Mouse (Mus musculus): ENCODE data around the gene Hmmr. TPM values are rescaled to one million over a fixed set of nuclear protein-coding genes. Genes with fewer than 3 reads are reported as not detected.

Gene Hmmr
- 1.1 and 2.0 TPM in 2 replicates for polyA plus RNA-seq (2012)

DNA sequence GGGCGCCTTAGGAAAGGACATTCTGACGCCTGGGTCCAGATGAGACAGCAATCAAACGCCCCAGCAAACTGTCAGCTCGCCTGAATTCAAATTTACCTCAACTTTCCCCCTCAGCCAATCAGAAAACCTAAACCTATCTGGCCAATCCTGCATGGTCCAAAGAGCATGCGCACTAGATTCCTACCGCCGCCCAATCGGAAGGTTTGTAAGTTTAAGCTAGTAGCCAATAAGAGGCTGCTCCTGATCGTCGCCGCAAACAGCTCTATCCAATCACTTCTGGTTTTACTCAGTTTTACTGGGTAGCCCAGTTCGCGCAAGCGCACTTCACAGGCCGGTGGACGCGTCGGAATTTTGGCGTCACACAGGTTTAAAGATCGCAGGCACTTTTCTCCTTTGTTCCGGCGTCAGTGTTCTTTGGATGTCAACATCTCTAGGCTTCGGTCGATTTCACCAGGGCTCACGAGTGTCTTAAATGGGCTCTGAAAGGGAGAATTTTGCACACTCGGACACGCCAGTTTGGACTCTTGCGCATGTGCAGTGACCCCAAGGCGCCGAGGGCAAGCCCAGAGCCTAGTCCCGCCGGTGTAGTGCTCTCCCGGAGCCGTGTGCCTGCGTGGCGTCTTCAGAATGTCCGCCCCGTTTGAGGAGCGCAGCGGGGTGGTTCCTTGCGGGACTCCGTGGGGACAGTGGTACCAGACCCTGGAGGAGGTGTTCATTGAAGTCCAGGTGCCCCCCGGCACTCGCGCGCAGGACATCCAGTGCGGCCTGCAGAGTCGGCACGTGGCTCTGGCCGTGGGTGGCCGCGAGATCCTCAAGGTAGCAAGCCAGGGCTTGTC, at the start of gene Hmmr, which contains the start of gene Nudcd2:
Gene Hmmr, minus strand, starts transcription at position 84 of the 836 bp plus-strand sequence.
Gene Nudcd2, plus strand, starts transcription at position 329 of the 836 bp plus-strand sequence.
- no peak for TF ChIP-seq GATA1 (IDR thresholded peaks at IDR 0.05; ENCODE audit: low read length)

DNA sequence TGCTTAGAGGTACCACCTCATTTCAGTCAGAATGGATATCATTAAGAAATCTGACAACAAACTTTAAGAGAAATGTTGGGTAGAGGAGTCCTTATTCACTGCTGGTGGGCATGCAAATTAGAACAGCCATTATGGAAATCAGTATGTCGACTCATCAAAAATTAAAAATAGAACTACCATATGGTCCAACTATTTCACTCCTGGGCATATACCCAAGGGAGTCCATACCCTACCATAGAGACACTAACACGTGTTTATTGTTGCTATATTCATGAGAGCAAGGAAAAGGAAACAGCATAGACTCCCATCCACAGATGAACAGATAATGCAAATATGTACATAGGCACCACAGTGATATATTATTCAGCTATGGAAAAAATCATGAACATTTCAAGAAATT, 48.6 kb upstream of the Hmmr start:
- TF ChIP-seq GATA1 (IDR thresholded peaks at IDR 0.05; ENCODE audit: low read length), result no peak

DNA sequence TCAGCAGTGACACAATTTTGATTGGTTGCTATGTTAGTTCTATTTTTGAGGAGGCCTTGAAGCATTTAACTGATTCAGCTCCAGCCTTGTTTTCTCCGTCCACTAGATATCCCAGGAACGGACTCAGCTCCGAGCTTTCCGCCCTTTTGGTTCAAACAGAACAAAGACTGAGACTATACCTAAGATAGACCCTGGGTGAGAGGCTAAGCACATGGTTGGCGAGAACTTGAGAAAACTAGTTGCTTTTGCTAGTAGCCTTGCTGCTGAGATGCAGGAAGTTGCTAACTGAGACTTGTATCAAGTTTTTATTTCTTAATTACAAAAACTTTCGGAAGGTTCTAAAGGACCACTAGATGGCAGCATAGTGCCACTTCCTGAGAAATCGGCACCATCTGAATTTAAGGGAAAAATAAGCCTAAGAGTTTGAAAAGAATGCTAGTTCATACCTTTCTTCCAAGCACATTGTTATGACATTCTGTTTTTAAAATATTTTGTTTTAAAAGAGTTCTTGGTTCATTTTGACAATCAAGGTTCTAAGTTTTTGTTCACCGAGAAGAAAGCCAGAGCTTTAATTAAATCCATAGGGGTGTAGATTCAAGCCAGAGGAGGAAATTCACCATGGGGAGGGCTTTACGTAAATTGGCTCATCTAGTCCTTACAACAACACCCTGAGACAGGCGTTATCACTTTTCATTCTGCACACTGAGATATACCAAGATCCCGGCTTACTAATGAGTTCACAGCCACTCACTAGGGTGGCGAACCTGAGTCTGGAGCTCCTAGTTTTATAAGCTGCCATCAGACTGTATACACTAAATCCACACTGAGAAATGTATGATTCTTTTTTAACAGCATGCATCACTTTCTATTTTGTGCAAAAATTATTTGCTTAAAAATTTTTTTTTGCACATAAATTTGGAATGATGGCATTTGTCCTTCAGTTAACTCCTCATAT, 42.4 kb upstream of the Hmmr start:
- no peak for TF ChIP-seq GATA1 (IDR thresholded peaks at IDR 0.05; ENCODE audit: low read length)

DNA sequence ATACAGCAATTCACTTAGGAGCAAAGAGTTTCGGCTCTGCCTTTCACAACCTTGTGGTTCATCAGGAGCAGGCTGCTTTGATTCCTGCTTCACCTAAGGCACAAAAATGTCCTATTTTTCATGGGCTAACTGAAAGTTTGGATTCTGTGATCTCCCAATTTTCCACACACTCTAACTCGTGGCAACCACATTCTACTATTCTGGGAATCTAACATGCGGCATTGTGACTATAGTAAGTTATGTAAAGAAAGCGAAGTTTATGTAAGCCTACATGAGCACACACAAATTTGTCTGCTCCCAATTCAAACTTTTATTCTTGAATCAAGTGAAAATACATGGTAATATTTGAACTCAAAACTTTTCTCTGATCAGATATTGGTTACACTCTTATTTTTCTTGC, 31.5 kb upstream of the Hmmr start:
- no peak for TF ChIP-seq GATA1 (IDR thresholded peaks at IDR 0.05; ENCODE audit: low read length)

DNA sequence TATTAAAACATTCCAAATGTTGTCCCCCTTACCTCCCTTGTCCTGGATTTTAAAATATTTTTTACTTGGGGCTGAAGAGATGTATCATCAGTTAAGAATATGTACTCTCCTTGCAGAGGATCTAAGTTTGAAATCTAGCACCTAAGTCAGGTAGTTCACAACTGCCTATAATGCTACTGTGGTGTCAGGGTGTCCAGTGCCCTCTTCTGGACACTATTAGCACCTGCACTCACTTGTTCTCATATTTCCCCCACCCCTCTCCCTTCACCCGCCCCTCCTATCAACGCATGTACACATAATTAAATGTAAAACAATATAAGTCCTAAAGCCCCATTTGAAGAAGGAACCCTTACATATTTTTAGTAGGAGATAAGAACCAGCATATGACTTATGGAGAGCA, 30.2 kb upstream of the Hmmr start:
- TF ChIP-seq GATA1 (IDR thresholded peaks at IDR 0.05; ENCODE audit: low read length), result no peak

DNA sequence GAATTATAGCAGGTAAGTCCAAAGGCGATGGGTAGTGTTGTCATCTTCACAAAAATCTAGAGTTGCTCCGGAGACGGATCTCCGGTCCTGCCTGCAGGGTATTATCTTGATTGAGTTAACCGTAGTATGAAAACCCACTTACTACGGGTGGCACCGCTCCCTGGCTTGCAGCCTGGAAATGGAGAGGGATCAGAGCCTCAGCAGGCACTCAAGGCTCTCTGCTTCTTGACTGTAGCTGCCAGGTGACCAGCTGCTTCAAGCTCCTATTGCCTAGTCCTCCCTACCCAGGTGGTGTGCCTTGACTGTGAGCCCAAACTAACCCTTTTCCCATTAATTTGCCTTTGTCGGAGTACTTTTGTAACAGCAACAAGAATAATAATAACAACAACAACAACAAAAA, 26.7 kb upstream of the Hmmr start:
- TF ChIP-seq GATA1 (IDR thresholded peaks at IDR 0.05; ENCODE audit: low read length), result no peak

DNA sequence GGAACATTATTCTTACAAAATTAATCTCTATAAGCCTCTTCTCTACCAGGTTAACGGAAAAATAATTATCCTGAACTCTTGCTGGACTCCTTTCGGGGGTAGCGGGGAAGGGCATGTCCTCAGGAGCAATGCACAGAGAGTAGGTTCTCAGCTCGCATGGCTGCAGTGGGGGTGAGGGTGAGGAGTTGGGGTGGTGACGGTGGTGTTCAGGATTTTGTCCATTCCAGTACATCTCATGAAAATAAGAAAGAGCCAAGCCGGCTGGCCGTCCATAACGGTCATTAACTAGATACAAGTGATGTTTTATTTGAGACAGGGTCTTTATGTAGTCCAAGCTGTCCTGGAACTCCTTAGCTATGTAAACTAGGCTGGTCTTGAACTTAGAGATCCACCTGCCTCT, 22.7 kb upstream of the Hmmr start:
- no peak for TF ChIP-seq GATA1 (IDR thresholded peaks at IDR 0.05; ENCODE audit: low read length)

DNA sequence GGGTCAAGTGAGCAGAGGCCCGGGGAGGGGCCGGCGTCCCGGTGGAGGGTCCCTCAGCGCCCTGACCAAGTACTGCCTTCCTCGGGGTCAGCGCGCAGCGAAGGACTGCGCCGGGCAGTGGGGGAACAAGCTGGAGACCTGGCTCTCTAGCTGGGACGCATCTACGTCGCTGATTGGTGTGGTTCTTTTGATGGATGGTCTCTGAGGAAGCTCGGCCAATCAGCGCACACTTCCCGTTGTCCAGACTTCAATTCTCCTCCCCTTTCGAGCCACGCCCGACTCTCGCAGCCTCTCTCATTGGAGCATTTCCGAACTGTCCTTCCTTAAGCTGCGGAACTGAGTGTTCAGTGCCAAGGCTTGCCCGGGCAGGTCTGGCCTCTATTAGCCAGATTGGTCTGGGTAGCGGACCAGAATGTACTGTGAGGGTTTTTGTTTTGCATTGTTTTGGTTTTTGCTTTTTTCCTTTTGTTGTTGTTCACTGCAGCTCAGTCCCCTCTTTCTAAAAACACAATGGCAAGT, 21.9 kb upstream of the Hmmr start, which contains the start of gene Ccng1:
Gene Ccng1, minus strand, starts transcription at position 203 of the 519 bp plus-strand sequence.
- no peak for TF ChIP-seq GATA1 (IDR thresholded peaks at IDR 0.05; ENCODE audit: low read length)

DNA sequence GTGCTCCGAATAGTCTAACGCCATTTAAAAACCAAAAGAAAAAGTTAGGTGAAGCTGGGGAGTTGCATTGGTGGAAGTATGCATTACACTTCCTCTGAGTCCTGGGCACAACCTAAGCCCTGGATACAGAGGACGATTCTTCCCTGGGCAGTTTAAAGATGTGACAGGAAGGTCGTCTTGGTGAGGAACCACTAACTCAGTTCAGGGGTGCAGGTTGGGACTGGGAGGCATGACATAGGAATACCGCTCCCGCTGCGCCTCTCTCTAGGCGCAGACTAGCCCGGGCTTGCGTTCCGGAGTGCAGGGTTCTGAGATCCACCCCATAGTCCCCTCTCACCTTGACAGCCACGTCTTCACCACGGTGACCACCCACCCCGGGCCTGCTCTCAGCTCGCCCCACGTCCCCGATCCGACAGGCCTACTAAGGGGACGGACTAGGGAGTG, 21.5 kb upstream of the Hmmr start:
- TF ChIP-seq GATA1 (IDR thresholded peaks at IDR 0.05; ENCODE audit: low read length), result no peak

DNA sequence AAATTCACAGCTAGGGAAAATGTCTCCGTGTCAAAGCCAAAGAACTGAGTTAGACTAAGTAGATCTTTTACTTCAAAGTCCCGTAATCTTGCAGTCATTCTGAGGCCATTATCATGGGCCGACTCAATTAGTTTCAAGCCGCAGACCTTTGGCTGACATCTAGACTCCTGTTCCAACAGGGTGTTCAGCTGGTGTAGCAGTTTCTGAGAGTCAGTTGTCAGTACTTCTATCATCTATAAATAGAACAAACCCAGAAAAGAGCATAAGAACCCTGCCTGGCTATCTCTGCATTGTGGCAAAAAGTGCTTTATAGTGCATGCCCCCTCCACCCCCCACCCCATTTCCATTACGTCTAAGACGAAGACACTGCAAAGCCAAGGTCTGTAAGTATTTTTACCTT, 20.6 kb upstream of the Hmmr start:
- no peak for TF ChIP-seq GATA1 (IDR thresholded peaks at IDR 0.05; ENCODE audit: low read length)

DNA sequence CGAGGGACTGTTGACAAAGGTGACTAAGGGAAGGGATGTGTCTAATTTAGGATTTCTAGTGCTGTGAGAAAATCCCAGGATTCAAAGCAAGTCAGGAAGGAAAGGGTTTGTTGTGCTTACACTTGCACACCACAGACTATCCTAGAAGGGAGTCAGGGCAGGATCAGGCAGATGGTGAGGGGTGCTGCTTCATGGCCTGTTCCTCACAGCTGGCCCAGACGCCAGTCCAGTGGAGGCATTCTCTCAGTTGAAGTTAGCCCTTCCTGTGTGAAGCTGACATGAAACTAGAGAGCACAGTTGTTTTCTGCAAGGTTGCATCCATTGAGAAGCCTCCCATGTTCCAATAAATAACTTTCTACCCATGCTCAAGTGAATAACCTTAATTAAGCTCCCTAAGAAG, 14.5 kb upstream of the Hmmr start:
- no peak for TF ChIP-seq GATA1 (IDR thresholded peaks at IDR 0.05; ENCODE audit: low read length)

DNA sequence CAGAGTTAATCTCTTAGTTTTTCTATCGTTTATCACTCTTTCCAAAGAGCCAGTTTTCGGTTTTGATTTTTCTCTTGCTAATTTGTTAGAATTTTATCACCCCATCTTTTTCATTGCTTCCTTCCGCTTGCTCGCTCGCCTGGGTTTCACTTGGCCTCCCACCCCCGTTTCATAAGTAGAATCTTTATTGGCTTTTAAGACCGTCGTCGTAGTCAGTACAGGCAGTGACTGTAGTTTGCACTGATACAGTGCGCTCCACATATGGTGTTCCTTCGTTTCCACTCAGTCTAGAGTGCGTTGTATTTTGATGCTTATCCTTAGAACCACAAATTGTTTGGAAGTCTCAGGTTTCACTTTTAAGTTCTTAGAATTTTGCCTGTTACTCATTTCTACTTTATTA, 13.1 kb upstream of the Hmmr start:
- no peak for TF ChIP-seq GATA1 (IDR thresholded peaks at IDR 0.05; ENCODE audit: low read length)

DNA sequence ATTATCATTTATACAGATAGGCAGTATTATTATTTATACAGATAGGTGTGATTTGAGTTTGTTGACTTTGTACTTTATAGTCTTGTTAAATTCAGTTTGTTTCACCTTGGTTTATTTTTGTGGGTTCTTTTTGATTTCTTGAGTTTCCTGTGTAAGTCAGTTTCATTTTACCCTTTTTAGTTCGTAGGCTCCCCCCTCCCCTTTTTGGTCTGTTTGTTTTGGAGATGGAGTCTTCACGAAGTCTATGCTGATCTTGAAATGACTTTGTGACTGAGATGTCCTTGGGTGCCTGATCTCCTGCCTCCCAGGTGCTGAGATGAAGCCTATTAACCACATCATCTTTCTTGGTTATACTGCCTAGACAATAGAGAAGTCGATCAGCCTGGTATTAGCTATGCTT, 11.1 kb upstream of the Hmmr start:
- TF ChIP-seq GATA1 (IDR thresholded peaks at IDR 0.05; ENCODE audit: low read length), result no peak

DNA sequence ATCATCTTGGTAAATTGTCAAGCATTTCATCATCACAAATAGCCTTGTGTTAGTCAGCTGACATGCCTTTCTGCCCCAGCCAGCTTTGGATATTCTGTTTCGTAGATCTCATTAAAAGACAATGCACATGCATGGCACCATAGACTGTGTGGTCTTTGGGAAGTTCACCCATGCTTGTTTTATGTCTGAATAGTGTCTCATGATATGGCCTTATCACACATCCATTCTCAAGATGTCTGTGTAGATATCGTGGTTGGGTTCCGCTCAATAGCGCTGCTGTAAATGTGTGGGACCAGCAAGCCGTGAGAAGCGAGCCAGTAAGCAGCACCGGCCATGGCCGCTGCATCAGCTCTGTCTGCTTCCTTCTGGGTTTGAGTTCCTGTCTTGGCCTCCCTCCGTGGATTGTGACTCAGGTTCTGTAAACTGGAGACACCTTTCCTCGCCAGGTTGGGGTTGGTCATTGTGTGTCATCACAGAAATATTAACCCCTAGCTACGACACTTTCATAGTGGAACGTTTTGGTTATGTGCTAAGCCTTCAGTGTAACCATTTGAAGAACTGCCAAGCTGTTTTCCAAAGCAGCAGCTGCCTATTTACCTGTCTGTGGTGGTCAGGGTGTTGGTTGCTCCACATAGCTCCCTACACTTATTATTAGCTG, 8.5 kb upstream of the Hmmr start:
- TF ChIP-seq GATA1 (IDR thresholded peaks at IDR 0.05; ENCODE audit: low read length), result peak; percentile 37

DNA sequence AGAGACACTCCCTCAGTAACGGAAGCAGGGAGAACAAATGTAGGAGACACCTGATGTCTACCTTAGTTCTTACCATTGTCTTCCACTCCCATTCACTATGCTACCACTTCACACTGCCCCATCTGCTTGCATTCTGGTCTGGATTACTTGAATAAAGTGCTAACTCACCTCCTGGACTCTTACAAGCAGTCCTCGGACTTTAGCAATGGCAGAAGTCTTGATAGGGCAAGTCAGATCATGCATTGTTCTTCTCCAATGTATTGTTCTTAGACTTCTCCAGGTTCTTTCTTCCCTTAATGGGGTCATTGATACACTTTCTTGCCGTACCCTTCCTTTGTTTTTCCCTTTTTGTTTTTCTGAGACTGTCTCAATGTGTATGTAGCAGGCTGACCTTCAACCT, 4.1 kb upstream of the Hmmr start:
- no peak for TF ChIP-seq GATA1 (IDR thresholded peaks at IDR 0.05; ENCODE audit: low read length)

Data from G1E-ER4 (cell line).